Mouse (Mus musculus) thymus, adult 18-20 months (tissue): ENCODE results near the gene Ptpn14.

Experiments used
- DNase-seq, 2 experiments: peaks; one replicate each; pipeline ENCODE4 v3.0.0; 2022; ENCODE audit warnings: mixed read lengths in 2 of 2

Gene Ptpn14

GRCm38 (mm10) chr1:189772707-189773106, 44.6 kb downstream of the Ptpn14 start:
- DNase-seq = no peak

- no peak for DNase-seq
These were observed 46.7 kb downstream of the Ptpn14 start for GRCm38 (mm10) chr1:189774778-189775177.

GRCm38 (mm10) chr1:189777207-189777606, 49.1 kb downstream of the Ptpn14 start:
- no peak for DNase-seq

- DNase-seq = no peak
These were observed 50.3 kb downstream of the Ptpn14 start for GRCm38 (mm10) chr1:189778343-189778742.

- no peak for DNase-seq
These were observed 51.2 kb downstream of the Ptpn14 start for GRCm38 (mm10) chr1:189779226-189779625.

GRCm38 (mm10) chr1:189781721-189782345, 53.8 kb downstream of the Ptpn14 start:
- peak; percentile 38 to 61 for DNase-seq

GRCm38 (mm10) chr1:189782709-189783108, 54.6 kb downstream of the Ptpn14 start:
- DNase-seq = no peak

GRCm38 (mm10) chr1:189784503-189784902, 56.4 kb downstream of the Ptpn14 start:
- no peak for DNase-seq

GRCm38 (mm10) chr1:189786707-189787485, 58.8 kb downstream of the Ptpn14 start:
- DNase-seq = no peak

- no peak for DNase-seq
These were observed 61.5 kb downstream of the Ptpn14 start for GRCm38 (mm10) chr1:189789545-189789944.

- no peak for DNase-seq
These were observed 62.6 kb downstream of the Ptpn14 start for GRCm38 (mm10) chr1:189790666-189791065.

GRCm38 (mm10) chr1:189791534-189792217, 63.6 kb downstream of the Ptpn14 start:
- no peak for DNase-seq

- no peak for DNase-seq
These were observed 64.6 kb downstream of the Ptpn14 start for GRCm38 (mm10) chr1:189792560-189793195.

GRCm38 (mm10) chr1:189798949-189799348, 70.9 kb downstream of the Ptpn14 start:
- DNase-seq = peak in 1 of 2 experiments; percentile 51

- no peak for DNase-seq
These were observed 72.3 kb downstream of the Ptpn14 start for GRCm38 (mm10) chr1:189800211-189800961.

GRCm38 (mm10) chr1:189801303-189801702, 73.2 kb downstream of the Ptpn14 start:
- no peak for DNase-seq

GRCm38 (mm10) chr1:189802575-189802974, 74.5 kb downstream of the Ptpn14 start:
- DNase-seq = no peak

- DNase-seq = no peak
These were observed 75.7 kb downstream of the Ptpn14 start for GRCm38 (mm10) chr1:189803742-189804141.

- no peak for DNase-seq
These were observed 78.6 kb downstream of the Ptpn14 start for GRCm38 (mm10) chr1:189806533-189807297.

- DNase-seq = peak in 1 of 2 experiments; percentile 53
These were observed 79.9 kb downstream of the Ptpn14 start for GRCm38 (mm10) chr1:189808015-189808414.

- DNase-seq = no peak
These were observed 80.4 kb downstream of the Ptpn14 start for GRCm38 (mm10) chr1:189808453-189808852.

- no peak for DNase-seq
These were observed 83.7 kb downstream of the Ptpn14 start for GRCm38 (mm10) chr1:189811778-189812177.
